Mouse (Mus musculus): ENCODE data around the gene Gm21885. TPM values are rescaled to one million over a fixed set of nuclear protein-coding genes. Genes with fewer than 3 reads are reported as not detected.

Gene Gm21885
- not detected for polyA plus RNA-seq (2014; fragmentation: Illumina TruSeq; extraction: RNeasy Lipid Tissue Mini Kit (QIAGEN cat#74804))

GRCm38 (mm10) chr11:94281199-94282181, at the start of gene Gm21885:
Gm21885 (plus strand) TSS chr11:94281873.

GRCm38 (mm10) chr11:94245955-94246788, 35.5 kb upstream of the Gm21885 start, which contains the start of gene Wfikkn2:
Wfikkn2 (minus strand) TSS chr11:94246005.

GRCm38 (mm10) chr11:94321931-94322400, 40.3 kb downstream of the Gm21885 start, which contains the start of gene Luc7l3:
Luc7l3 (minus strand) TSS chr11:94321988.

GRCm38 (mm10) chr11:94327693-94328643, 46.3 kb downstream of the Gm21885 start, which contains the start of gene Ankrd40:
Ankrd40 (plus strand) TSS chr11:94328001.

Other genes with a start within 250 kb of the Gm21885 start
- gene Tob1, start 70.4 kb upstream of the Gm21885 start, polyA plus RNA-seq (2014; fragmentation: Illumina TruSeq; extraction: RNeasy Lipid Tissue Mini Kit (QIAGEN cat#74804)): 203 TPM
- gene Wfikkn2, start 35.9 kb upstream of the Gm21885 start, polyA plus RNA-seq (2014; fragmentation: Illumina TruSeq; extraction: RNeasy Lipid Tissue Mini Kit (QIAGEN cat#74804)): 0.46 TPM
- gene Luc7l3, start 40.1 kb downstream of the Gm21885 start, polyA plus RNA-seq (2014; fragmentation: Illumina TruSeq; extraction: RNeasy Lipid Tissue Mini Kit (QIAGEN cat#74804)): 324 TPM
- 73.0 TPM for gene Ankrd40, start 46.1 kb downstream of the Gm21885 start, polyA plus RNA-seq (2014; fragmentation: Illumina TruSeq; extraction: RNeasy Lipid Tissue Mini Kit (QIAGEN cat#74804))
- 1.6 TPM for gene Abcc3, start 111.1 kb downstream of the Gm21885 start, polyA plus RNA-seq (2014; fragmentation: Illumina TruSeq; extraction: RNeasy Lipid Tissue Mini Kit (QIAGEN cat#74804))
- 0.09 TPM for gene Cacna1g, start 192.3 kb downstream of the Gm21885 start, polyA plus RNA-seq (2014; fragmentation: Illumina TruSeq; extraction: RNeasy Lipid Tissue Mini Kit (QIAGEN cat#74804))
- not detected for gene Spata20, start 204.3 kb downstream of the Gm21885 start, polyA plus RNA-seq (2014; fragmentation: Illumina TruSeq; extraction: RNeasy Lipid Tissue Mini Kit (QIAGEN cat#74804))
- gene Epn3, start 218.1 kb downstream of the Gm21885 start, polyA plus RNA-seq (2014; fragmentation: Illumina TruSeq; extraction: RNeasy Lipid Tissue Mini Kit (QIAGEN cat#74804)): 0.74 TPM
- 0.37 TPM for gene Mycbpap, start 239.9 kb downstream of the Gm21885 start, polyA plus RNA-seq (2014; fragmentation: Illumina TruSeq; extraction: RNeasy Lipid Tissue Mini Kit (QIAGEN cat#74804))

All from ovary, adult 10 weeks (tissue).